Mouse (Mus musculus) ES-Bruce4 (cell line): ENCODE results near the gene Nptx1. TPM values are rescaled to one million over a fixed set of nuclear protein-coding genes. Genes with fewer than 3 reads are reported as not detected.

Experiments
- H3K27ac ChIP-seq: 2 replicates; pipeline ENCODE4 v1.5.1; 2012; ENCODE audit warnings: low read length, inconsistent platforms; ENCODE audit not compliant: insufficient read depth
- H3K27me3 ChIP-seq: 2 replicates; pipeline ENCODE4 v1.6.1; 2012; ENCODE audit warnings: mild to moderate bottlenecking, low read length, inconsistent platforms; ENCODE audit not compliant: control insufficient read depth, poor library complexity, insufficient read depth, severe bottlenecking
- H3K36me3 ChIP-seq: 2 replicates; pipeline ENCODE4 v1.6.1; 2012; ENCODE audit warnings: inconsistent platforms, mild to moderate bottlenecking, low read length, moderate library complexity; ENCODE audit not compliant: control insufficient read depth, poor library complexity, insufficient read depth, severe bottlenecking
- H3K4me1 ChIP-seq: one replicate; pipeline ENCODE4 v1.8.1; 2011; ENCODE audit warnings: low read length; ENCODE audit not compliant: control insufficient read depth, insufficient read depth
- H3K4me3 ChIP-seq: 2 replicates; pipeline ENCODE4 v1.5.1; 2011; ENCODE audit warnings: low read depth, mild to moderate bottlenecking, low read length
- H3K9ac ChIP-seq: 2 replicates; pipeline ENCODE4 v1.6.1; 2012; ENCODE audit warnings: low read depth, mild to moderate bottlenecking, inconsistent platforms; ENCODE audit not compliant: poor library complexity, severe bottlenecking
- H3K9me3 ChIP-seq: replicated peaks from 2 replicates; pipeline ENCODE4 v1.6.1; 2012; ENCODE audit warnings: mild to moderate bottlenecking, low read length, inconsistent platforms; ENCODE audit not compliant: control insufficient read depth, poor library complexity, insufficient read depth, severe bottlenecking
- CTCF ChIP-seq: IDR thresholded peaks from one replicate; pipeline ENCODE4 v1.8.1; 2011; ENCODE audit warnings: low read depth, low read length
- EP300 ChIP-seq: IDR thresholded peaks from 2 replicates; pipeline ENCODE4 v1.6.1; 2011; ENCODE audit warnings: low read depth, low read length; ENCODE audit not compliant: insufficient read depth
- POLR2A ChIP-seq: IDR thresholded peaks from one replicate; pipeline ENCODE4 v1.8.1; 2011; ENCODE audit warnings: low read length; ENCODE audit not compliant: insufficient read depth
- polyA plus RNA-seq: library from polyadenylated mRNA; stranded (reverse); fragments of >200 nt; gene quantifications from 2 replicates; pipeline ENCODE4 v1.2.4, GENCODE M21; 2011; ENCODE audit warnings: low read depth; ENCODE audit not compliant: missing spikeins, insufficient read depth, insufficient read length

The Nptx1 gene
- polyA plus RNA-seq, 1 experiment: not detected

DNA sequence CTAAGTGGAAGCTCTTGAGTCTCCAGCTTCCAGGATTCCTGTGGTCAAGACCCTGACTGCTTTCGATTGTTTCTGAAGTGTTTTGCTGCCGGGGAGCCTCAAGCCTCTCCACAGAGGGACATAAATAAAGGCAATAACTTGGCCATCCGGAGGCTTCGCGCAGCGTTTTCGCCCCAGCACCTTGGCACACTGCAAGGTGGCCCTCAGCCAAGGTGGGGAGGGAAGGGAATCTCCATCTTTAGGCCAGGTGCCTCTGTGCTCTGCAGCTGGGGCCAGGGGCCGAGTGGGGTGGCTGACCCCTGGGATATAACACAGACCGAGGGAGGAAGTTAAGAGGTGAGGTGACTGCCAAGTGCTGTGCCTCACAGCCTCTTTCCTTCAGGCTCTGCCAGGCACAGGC, 15.6 kb upstream of the Nptx1 start:
- H3K4me3 ChIP-seq: no peak overlapping the region
- no peaks in the 10 kb centered on the region for H3K9me3 ChIP-seq
- no peak overlapping the region for H3K9ac ChIP-seq
- H3K27ac ChIP-seq: no peak overlapping the region
- TF ChIP-seq POLR2A (no peak), CTCF (no peak), EP300 (no peak)
- H3K36me3 ChIP-seq: no peaks in the 10 kb centered on the region
- H3K4me1 ChIP-seq: no peaks in the 10 kb centered on the region
- H3K27me3 ChIP-seq: no peaks in the 10 kb centered on the region

- Histone ChIP-seq H3K4me3 (no peak overlapping the region), H3K9me3 (no peaks in the 10 kb centered on the region), H3K4me1 (no peaks in the 10 kb centered on the region), H3K36me3 (no peaks in the 10 kb centered on the region), H3K9ac (no peak overlapping the region), H3K27me3 (no peaks in the 10 kb centered on the region), H3K27ac (no peak overlapping the region)
- TF ChIP-seq CTCF (no peak), EP300 (no peak), POLR2A (no peak)
These were observed 14.7 kb upstream of the Nptx1 start for GRCm38 (mm10) chr11:119562286-119562685.

GRCm38 (mm10) chr11:119558870-119559610, 11.5 kb upstream of the Nptx1 start:
- Histone ChIP-seq H3K36me3 (no peaks in the 10 kb centered on the region), H3K9me3 (no peaks in the 10 kb centered on the region), H3K27ac (no peak overlapping the region), H3K9ac (no peak overlapping the region), H3K4me3 (no peak overlapping the region), H3K4me1 (no peaks in the 10 kb centered on the region), H3K27me3 (no peaks in the 10 kb centered on the region)
- TF ChIP-seq CTCF (no peak), POLR2A (no peak), EP300 (no peak)

DNA sequence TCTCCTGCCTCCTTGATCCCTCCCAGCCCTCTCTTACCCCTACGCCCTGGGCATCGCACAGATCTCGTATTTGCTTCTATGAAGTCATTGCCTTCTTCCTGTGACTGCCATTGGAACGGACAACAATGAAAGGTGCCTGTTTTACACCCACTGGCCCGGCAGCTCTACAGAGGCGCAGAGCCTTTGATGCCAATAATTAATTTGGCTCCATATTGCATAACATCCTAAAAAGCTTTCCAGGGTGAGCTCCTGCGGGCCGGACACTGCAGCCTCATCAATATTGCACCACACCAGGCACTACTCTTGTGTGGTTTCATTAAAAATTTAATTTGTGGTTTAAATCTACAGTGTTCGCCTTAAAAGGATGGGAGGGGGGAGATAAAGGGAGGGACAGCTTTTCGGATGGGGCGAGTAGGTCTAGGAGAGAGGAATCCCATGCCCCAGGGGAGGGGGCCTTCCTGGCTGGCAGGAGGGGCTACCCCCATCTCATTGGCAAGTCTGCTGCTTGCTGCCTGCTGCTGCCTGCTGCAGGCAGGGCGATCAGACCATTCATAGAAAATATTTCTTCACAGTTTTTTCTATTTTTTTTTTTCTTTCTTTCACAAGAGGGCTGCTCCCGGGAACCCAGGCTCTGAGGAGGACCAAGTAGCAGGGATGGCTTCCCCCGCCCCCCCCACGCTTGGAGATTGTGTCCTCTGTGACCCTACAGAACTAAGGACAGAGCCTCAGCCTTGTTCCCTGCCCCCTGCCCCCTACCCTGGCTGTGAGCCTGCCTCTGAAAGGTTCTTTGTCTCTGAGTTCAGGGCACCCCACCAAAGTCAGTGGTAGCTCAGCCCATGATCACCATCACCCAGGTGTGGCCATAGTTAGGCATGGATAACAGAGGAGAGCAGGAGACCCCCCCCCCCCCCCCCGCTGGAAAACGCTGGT, 10.7 kb upstream of the Nptx1 start:
- Histone ChIP-seq H3K9me3 (no peaks in the 10 kb centered on the region), H3K27me3 (no peaks in the 10 kb centered on the region), H3K4me1 (no peaks in the 10 kb centered on the region), H3K4me3 (no peak overlapping the region), H3K36me3 (no peaks in the 10 kb centered on the region), H3K9ac (no peak overlapping the region), H3K27ac (no peak overlapping the region)
- TF ChIP-seq CTCF (no peak), POLR2A (no peak), EP300 (no peak)

GRCm38 (mm10) chr11:119555170-119555569, 7.6 kb upstream of the Nptx1 start:
- no peak overlapping the region for H3K27ac ChIP-seq
- no peaks in the 10 kb centered on the region for H3K9me3 ChIP-seq
- no peaks in the 10 kb centered on the region for H3K4me1 ChIP-seq
- TF ChIP-seq POLR2A (no peak), EP300 (no peak), CTCF (no peak)
- H3K36me3 ChIP-seq: no peaks in the 10 kb centered on the region
- no peak overlapping the region for H3K4me3 ChIP-seq
- no peaks in the 10 kb centered on the region for H3K27me3 ChIP-seq
- no peak overlapping the region for H3K9ac ChIP-seq
